Mouse (Mus musculus): ENCODE results near the gene Sowahc. TPM values are rescaled to one million over a fixed set of nuclear protein-coding genes. Genes with fewer than 3 reads are reported as not detected.

Gene Sowahc
- polyA plus RNA-seq, 2 experiments = 7.3 to 12.4 TPM

DNA sequence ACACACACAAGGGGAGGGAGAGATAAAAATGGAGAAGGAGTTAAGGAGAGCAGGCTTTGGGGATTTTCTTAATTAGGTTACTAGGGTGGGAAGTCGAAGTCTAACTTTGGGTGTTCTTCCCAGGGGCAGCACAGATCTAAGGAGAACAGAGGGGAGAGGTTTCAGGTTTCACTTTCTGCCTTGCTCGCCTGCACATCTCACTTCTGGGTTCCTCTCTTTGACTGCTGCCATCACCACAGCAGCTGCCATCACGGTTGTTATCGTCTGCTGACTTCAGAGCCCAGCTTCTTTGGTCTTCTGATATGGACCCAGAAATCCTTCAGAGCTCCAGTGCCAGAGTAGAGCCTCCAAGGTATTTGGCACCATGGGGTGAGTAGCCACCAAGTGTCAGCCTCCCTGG, 46.4 kb downstream of the Sowahc start:
- Histone ChIP-seq H3K4me3 (replicated peaks; ENCODE audit: low read length) (no peak overlapping the region), H3K27ac (replicated peaks; ENCODE audit: low read depth, low read length) (no peak overlapping the region), H3K4me2 (replicated peaks; ENCODE audit: low read depth, low read length, severe bottlenecking) (no peak overlapping the region), H3K9me3 (ENCODE audit: control insufficient read depth, low read length) (no peaks in the 10 kb centered on the region), H3K27me3 (ENCODE audit: control insufficient read depth, insufficient read depth, low read length) (no peaks in the 10 kb centered on the region), H3K4me1 (ENCODE audit: control insufficient read depth, insufficient read depth, low read length) (peaks cover 11% of the 10 kb centered on the region; the same call in 1 of the 2 replicates), H3K9ac (ENCODE audit: low read depth, low read length, severe bottlenecking) (no peak overlapping the region), H3K36me3 (ENCODE audit: control insufficient read depth, insufficient read depth, low read length) (no peaks in the 10 kb centered on the region)
- 39% methylated on average over 4 of the region's 4 CpGs for WGBS
- DNase-seq (ENCODE audit: low spot score) (no peak), ATAC-seq (ENCODE audit: low FRiP score, low read depth) (no peak)
- no peak for TF ChIP-seq POLR2A (IDR thresholded peaks at IDR 0.05; ENCODE audit: borderline replicate concordance, extremely low read depth, insufficient read depth, insufficient read length)

DNA sequence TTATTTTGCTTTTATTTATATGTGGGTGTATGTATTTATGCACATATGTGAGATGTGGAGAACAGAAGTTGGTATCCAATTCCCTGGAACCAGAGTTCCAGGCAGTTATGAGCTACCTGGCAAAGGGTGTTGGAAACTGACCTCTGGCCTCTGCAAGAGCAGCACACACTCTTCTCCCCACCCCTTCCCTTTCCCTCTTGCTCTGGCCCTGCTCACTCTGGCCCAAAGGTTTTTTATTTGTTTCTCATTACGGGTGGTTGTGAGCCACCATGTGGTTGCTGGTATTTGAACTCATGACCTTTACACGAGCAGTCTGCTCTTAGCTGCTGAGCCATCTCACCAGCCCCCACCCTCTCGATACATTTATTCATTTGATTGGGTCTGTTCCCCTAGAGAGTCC, 47.0 kb downstream of the Sowahc start:
- H3K27ac ChIP-seq (replicated peaks; ENCODE audit: low read depth, low read length) = no peak overlapping the region
- DNase-seq (ENCODE audit: low spot score) (no peak), ATAC-seq (ENCODE audit: low FRiP score, low read depth) (no peak)
- H3K36me3 ChIP-seq (ENCODE audit: control insufficient read depth, insufficient read depth, low read length) = no peaks in the 10 kb centered on the region
- no peak for TF ChIP-seq POLR2A (IDR thresholded peaks at IDR 0.05; ENCODE audit: borderline replicate concordance, extremely low read depth, insufficient read depth, insufficient read length)
- 22% methylated on average over 3 of the region's 3 CpGs for WGBS
- no peak overlapping the region for H3K9ac ChIP-seq (ENCODE audit: low read depth, low read length, severe bottlenecking)
- no peak overlapping the region for H3K4me3 ChIP-seq (replicated peaks; ENCODE audit: low read length)
- no peak overlapping the region for H3K4me2 ChIP-seq (replicated peaks; ENCODE audit: low read depth, low read length, severe bottlenecking)
- peaks cover 11% of the 10 kb centered on the region; the same call in 1 of the 2 replicates for H3K4me1 ChIP-seq (ENCODE audit: control insufficient read depth, insufficient read depth, low read length)
- H3K27me3 ChIP-seq (ENCODE audit: control insufficient read depth, insufficient read depth, low read length) = no peaks in the 10 kb centered on the region
- no peaks in the 10 kb centered on the region for H3K9me3 ChIP-seq (ENCODE audit: control insufficient read depth, low read length)

DNA sequence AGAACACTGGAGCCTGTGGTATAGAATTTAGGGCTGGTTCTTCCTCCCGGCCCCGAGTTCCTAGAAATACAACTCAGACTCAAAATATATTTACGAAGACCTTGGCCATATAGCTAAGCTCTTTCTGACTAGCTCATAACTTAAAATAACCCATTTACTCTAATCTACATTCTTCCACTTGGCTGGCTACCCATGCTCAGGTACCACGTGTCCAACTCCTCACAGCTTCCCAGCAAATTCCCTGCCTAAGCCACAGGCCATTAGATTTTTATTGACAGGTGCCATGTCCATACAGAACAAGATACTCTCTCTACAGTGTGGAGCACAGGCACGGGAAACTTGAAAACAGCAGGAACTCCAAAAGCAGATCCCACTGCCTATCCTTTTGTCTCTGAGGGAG, 54.0 kb downstream of the Sowahc start:
- no peak overlapping the region for H3K4me3 ChIP-seq (replicated peaks; ENCODE audit: low read length)
- no peaks in the 10 kb centered on the region for H3K27me3 ChIP-seq (ENCODE audit: control insufficient read depth, insufficient read depth, low read length)
- 0 out of 2 replicates have a peak, but pooled peaks cover 2% of the 10 kb centered on the region for H3K4me1 ChIP-seq (ENCODE audit: control insufficient read depth, insufficient read depth, low read length)
- no peaks in the 10 kb centered on the region for H3K9me3 ChIP-seq (ENCODE audit: control insufficient read depth, low read length)
- WGBS = 89% methylated on average over 5 of the region's 5 CpGs
- H3K36me3 ChIP-seq (ENCODE audit: control insufficient read depth, insufficient read depth, low read length) = no peaks in the 10 kb centered on the region
- no peak for TF ChIP-seq POLR2A (IDR thresholded peaks at IDR 0.05; ENCODE audit: borderline replicate concordance, extremely low read depth, insufficient read depth, insufficient read length)
- H3K4me2 ChIP-seq (replicated peaks; ENCODE audit: low read depth, low read length, severe bottlenecking) = no peak overlapping the region
- DNase-seq (ENCODE audit: low spot score) (no peak), ATAC-seq (ENCODE audit: low FRiP score, low read depth) (no peak)
- no peak overlapping the region for H3K27ac ChIP-seq (replicated peaks; ENCODE audit: low read depth, low read length)
- H3K9ac ChIP-seq (ENCODE audit: low read depth, low read length, severe bottlenecking) = no peak overlapping the region

Other genes with a start within 250 kb of the Sowahc start
- 37.7 and 40.1 TPM in 2 replicates for gene Sept10, start 106 bp upstream of the Sowahc start, polyA plus RNA-seq (2012; rRNA removed)
- 48.8 and 49.6 TPM in 2 replicates for gene Sept10, start 106 bp upstream of the Sowahc start, polyA plus RNA-seq (2014; fragmentation: Nextera tagmentation; extraction: Ambion mirVana)
- 89.7 and 95.1 TPM in 2 replicates for gene P4ha1, start 101.3 kb downstream of the Sowahc start, polyA plus RNA-seq (2012; rRNA removed)
- gene P4ha1, start 101.3 kb downstream of the Sowahc start, polyA plus RNA-seq (2014; fragmentation: Nextera tagmentation; extraction: Ambion mirVana) = 108 and 110 TPM in 2 replicates
- 5.9 and 8.2 TPM in 2 replicates for gene Gm10273, start 173.7 kb downstream of the Sowahc start, polyA plus RNA-seq (2012; rRNA removed)
- gene Gm10273, start 173.7 kb downstream of the Sowahc start, polyA plus RNA-seq (2014; fragmentation: Nextera tagmentation; extraction: Ambion mirVana) = 4.4 and 6.5 TPM in 2 replicates
- gene Pla2g12b, start 181.7 kb downstream of the Sowahc start, polyA plus RNA-seq (2012; rRNA removed) = not detected in 2 replicates
- gene Pla2g12b, start 181.7 kb downstream of the Sowahc start, polyA plus RNA-seq (2014; fragmentation: Nextera tagmentation; extraction: Ambion mirVana) = not detected in 2 replicates
- gene Oit3, start 219.8 kb downstream of the Sowahc start, polyA plus RNA-seq (2012; rRNA removed) = 1.0 and 1.2 TPM in 2 replicates
- 0.67 and 1.0 TPM in 2 replicates for gene Oit3, start 219.8 kb downstream of the Sowahc start, polyA plus RNA-seq (2014; fragmentation: Nextera tagmentation; extraction: Ambion mirVana)